Mouse (Mus musculus) embryo, embryonic 11.5 days (tissue): ENCODE results near the gene Zmiz1.

ENCODE experiments used
- DNase-seq: peaks from one replicate; pipeline ENCODE4 v3.0.0-alpha.2; 2012; ENCODE audit warnings: low read depth, low spot score

Zmiz1 gene

GRCm38 (mm10) chr14:25459016-25459393 lies at the start of gene Zmiz1:
Gene Zmiz1 (plus strand): TSS chr14:25459185.
- peak; percentile 87 for DNase-seq

GRCm38 (mm10) chr14:25411848-25412527 lies 47.0 kb upstream of the Zmiz1 start:
- DNase-seq: no peak

- DNase-seq: no peak
Measured at GRCm38 (mm10) chr14:25412811-25413210, 46.2 kb upstream of the Zmiz1 start.

- DNase-seq: no peak
Measured at GRCm38 (mm10) chr14:25413510-25413909, 45.5 kb upstream of the Zmiz1 start.

- no peak for DNase-seq
Measured at GRCm38 (mm10) chr14:25414115-25414514, 44.9 kb upstream of the Zmiz1 start.

- no peak for DNase-seq
Measured at GRCm38 (mm10) chr14:25420001-25420690, 38.8 kb upstream of the Zmiz1 start.

GRCm38 (mm10) chr14:25420987-25421386 lies 38.0 kb upstream of the Zmiz1 start:
- no peak for DNase-seq

GRCm38 (mm10) chr14:25421596-25422001 lies 37.4 kb upstream of the Zmiz1 start:
- DNase-seq: peak; percentile 26

- DNase-seq: no peak
Measured at GRCm38 (mm10) chr14:25422946-25423345, 36.0 kb upstream of the Zmiz1 start.

GRCm38 (mm10) chr14:25423721-25424443 lies 35.1 kb upstream of the Zmiz1 start:
- DNase-seq: no peak

GRCm38 (mm10) chr14:25438255-25438654 lies 20.7 kb upstream of the Zmiz1 start:
- no peak for DNase-seq

GRCm38 (mm10) chr14:25440116-25440515 lies 18.9 kb upstream of the Zmiz1 start:
- no peak for DNase-seq

- DNase-seq: no peak
Measured at GRCm38 (mm10) chr14:25440777-25441176, 18.2 kb upstream of the Zmiz1 start.

GRCm38 (mm10) chr14:25441469-25441868 lies 17.5 kb upstream of the Zmiz1 start:
- no peak for DNase-seq

- no peak for DNase-seq
Measured at GRCm38 (mm10) chr14:25442676-25443075, 16.3 kb upstream of the Zmiz1 start.

- no peak for DNase-seq
Measured at GRCm38 (mm10) chr14:25447136-25447775, 11.7 kb upstream of the Zmiz1 start.

- DNase-seq: no peak
Measured at GRCm38 (mm10) chr14:25448471-25448870, 10.5 kb upstream of the Zmiz1 start.

GRCm38 (mm10) chr14:25451099-25451667 lies 7.8 kb upstream of the Zmiz1 start:
- DNase-seq: no peak

GRCm38 (mm10) chr14:25451699-25452632 lies 7.0 kb upstream of the Zmiz1 start:
- no peak for DNase-seq

GRCm38 (mm10) chr14:25452633-25453025 lies 6.4 kb upstream of the Zmiz1 start:
- DNase-seq: no peak
